Mouse (Mus musculus) hindbrain, embryonic 10.5 days (tissue): Measurements from ENCODE around the gene Arid1b. TPM values are rescaled to one million over a fixed set of nuclear protein-coding genes. Genes with fewer than 3 reads are reported as not detected.
A peak's percentile ranks its signal among the peaks of the same experiment; 100 is the strongest.

Source experiments
- DNase-seq: peaks from one replicate; pipeline ENCODE4 v3.0.0-alpha.2; 2017; ENCODE audit warnings: low spot score
- H3K27ac ChIP-seq: fragments of 300-500 bp; sonication (generic); 2 replicates; pipeline ENCODE4 v1.5.1; 2016; ENCODE audit warnings: mild to moderate bottlenecking, moderate library complexity
- H3K27me3 ChIP-seq: fragments of 300-500 bp; sonication (generic); 2 replicates; pipeline ENCODE4 v1.6.1; 2016; ENCODE audit warnings: mild to moderate bottlenecking; ENCODE audit not compliant: poor library complexity, insufficient read depth, severe bottlenecking
- H3K36me3 ChIP-seq: fragments of 300-500 bp; sonication (generic); 2 replicates; pipeline ENCODE4 v1.6.1; 2016; ENCODE audit warnings: mild to moderate bottlenecking, moderate library complexity
- H3K4me1 ChIP-seq: fragments of 300-500 bp; sonication (generic); replicated peaks from 2 replicates; pipeline ENCODE4 v1.6.1; 2016; ENCODE audit warnings: mild to moderate bottlenecking
- H3K4me3 ChIP-seq: fragments of 300-500 bp; sonication (generic); 2 replicates; pipeline ENCODE4 v1.5.1; 2016; ENCODE audit warnings: mild to moderate bottlenecking, moderate library complexity
- H3K9me3 ChIP-seq: fragments of 300-500 bp; sonication (generic); 2 replicates; pipeline ENCODE4 v1.6.1; 2016; ENCODE audit warnings: mild to moderate bottlenecking, moderate library complexity
- WGBS: fragments of 180-500 bp; shearing (Covaris S2); methylation state at CpG from one replicate; pipeline ENCODE4 v1.1.7; 2016; 5-methylcytosine and 5-hydroxymethylcytosine counted together
- polyA plus RNA-seq: library from polyadenylated mRNA; unstranded; fragments of >200 nt; fragmentation: Nextera tagmentation; extraction: Ambion mirVana; gene quantifications from 2 replicates; pipeline ENCODE4 v1.2.1, GENCODE M21; 2016

The Arid1b gene
- polyA plus RNA-seq, 1 experiment from 2014 or later: 11.7 TPM

DNA sequence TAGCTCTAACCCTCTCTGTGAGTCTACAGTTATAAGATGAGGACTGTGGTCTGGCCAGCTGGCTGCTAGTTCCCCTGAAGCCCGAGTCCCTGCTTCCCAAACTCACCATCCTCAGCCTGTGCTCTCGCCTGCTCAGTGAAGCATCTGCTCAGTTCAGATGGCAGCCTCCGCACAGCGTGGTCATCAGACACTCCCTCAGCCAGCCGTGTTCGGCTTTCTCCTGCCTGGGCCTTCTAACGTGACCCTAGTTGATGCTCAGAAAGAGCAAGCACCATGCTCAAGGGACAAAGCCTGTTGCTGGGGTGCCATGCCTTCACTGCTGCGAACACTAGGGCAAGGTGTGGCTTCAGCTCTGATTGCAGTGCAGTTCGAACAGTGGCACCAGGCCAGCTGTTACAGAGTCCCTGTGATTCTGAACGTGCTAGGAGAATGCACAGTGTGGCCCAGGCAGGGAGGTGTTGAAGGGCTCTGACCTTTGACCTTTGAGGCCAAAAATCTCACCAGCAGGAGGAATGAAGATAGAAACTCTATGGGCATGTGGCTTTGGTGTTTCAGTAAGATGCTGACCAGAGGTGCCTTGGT, 222.9 kb downstream of the Arid1b start:
- peaks cover 61% of the 10 kb centered on the region for H3K4me1 ChIP-seq
- no peaks in the 10 kb centered on the region for H3K9me3 ChIP-seq
- H3K27me3 ChIP-seq: no peaks in the 10 kb centered on the region
- H3K27ac ChIP-seq: 0 out of 2 replicates have a peak overlapping the region, but pooled peaks have one; percentile 31
- DNase-seq: no peak
- WGBS: 45% methylated on average over 10 of the region's 10 CpGs
- no peaks in the 10 kb centered on the region for H3K36me3 ChIP-seq
- H3K4me3 ChIP-seq: no peak overlapping the region

GRCm38 (mm10) chr17:5217852-5218845, 224.0 kb downstream of the Arid1b start:
- no peak overlapping the region for H3K4me3 ChIP-seq
- DNase-seq: no peak
- 83% methylated on average over 9 of the region's 9 CpGs for WGBS
- H3K27ac ChIP-seq: no peak overlapping the region
- no peaks in the 10 kb centered on the region for H3K27me3 ChIP-seq
- peaks cover 61% of the 10 kb centered on the region for H3K4me1 ChIP-seq
- H3K36me3 ChIP-seq: no peaks in the 10 kb centered on the region
- H3K9me3 ChIP-seq: no peaks in the 10 kb centered on the region

DNA sequence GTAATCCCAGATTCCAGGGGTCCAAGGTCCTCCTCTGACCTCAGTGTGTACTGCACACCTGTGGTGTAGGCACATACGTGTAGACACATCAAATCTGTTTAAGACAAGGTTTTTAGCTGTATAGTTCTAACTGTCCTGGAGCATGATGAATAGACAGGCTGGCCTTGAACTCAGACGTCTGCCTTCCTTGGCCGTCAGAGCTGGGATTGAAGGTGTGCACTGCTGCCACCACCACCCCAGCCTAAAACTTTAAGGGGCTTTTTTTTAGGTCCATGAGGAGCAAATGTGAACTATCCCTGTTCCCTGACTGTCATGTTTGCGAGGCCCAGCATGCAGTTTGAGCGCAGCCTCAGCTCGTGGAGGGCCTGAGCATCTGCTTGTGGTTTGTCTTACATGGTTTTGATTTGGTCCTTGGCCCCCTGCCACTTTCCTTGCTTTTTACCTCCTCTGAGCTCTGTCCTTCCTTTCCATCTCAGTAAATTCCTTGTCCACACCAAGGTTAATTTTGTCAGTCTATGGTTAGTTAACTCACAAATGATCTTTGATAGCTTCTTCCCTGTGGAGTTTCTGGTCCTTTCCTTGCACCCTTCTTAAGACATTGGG, 224.9 kb downstream of the Arid1b start:
- H3K4me1 ChIP-seq: peaks cover 52% of the 10 kb centered on the region
- no peaks in the 10 kb centered on the region for H3K36me3 ChIP-seq
- H3K27me3 ChIP-seq: no peaks in the 10 kb centered on the region
- no peak overlapping the region for H3K4me3 ChIP-seq
- no peak for DNase-seq
- WGBS: 79% methylated on average over 6 of the region's 6 CpGs
- no peaks in the 10 kb centered on the region for H3K9me3 ChIP-seq
- no peak overlapping the region for H3K27ac ChIP-seq

DNA sequence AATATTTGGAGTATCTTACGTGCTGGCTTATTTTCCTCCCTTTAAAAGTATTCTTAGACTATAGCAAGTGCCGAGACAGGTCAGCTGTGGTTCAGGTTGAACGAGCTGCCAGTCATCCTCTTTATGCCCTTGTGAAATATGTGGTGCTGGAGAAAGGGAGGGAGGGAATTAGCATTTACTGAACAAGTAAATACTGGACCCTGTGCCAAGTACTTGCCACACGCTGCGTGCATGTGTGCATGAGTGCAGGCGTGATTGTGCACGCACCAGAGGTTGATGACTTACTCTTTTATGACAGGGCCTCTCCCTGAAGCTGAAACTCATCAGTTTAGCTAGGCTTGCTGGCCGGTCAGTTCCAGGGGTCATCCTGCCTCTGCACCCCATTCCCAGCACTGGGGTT, 226.9 kb downstream of the Arid1b start:
- Histone ChIP-seq H3K9me3 (no peaks in the 10 kb centered on the region), H3K4me1 (peaks cover 52% of the 10 kb centered on the region), H3K27ac (no peak overlapping the region), H3K4me3 (no peak overlapping the region), H3K36me3 (no peaks in the 10 kb centered on the region), H3K27me3 (no peaks in the 10 kb centered on the region)
- no peak for DNase-seq
- WGBS: 76% methylated on average over 8 of the region's 8 CpGs

- Histone ChIP-seq H3K4me1 (peaks cover 52% of the 10 kb centered on the region), H3K9me3 (no peaks in the 10 kb centered on the region), H3K4me3 (no peak overlapping the region), H3K27me3 (no peaks in the 10 kb centered on the region), H3K36me3 (no peaks in the 10 kb centered on the region), H3K27ac (no peak overlapping the region)
- no peak for DNase-seq
- WGBS: 78% methylated on average over 4 of the region's 4 CpGs
These were observed 227.4 kb downstream of the Arid1b start for GRCm38 (mm10) chr17:5221558-5221957.

DNA sequence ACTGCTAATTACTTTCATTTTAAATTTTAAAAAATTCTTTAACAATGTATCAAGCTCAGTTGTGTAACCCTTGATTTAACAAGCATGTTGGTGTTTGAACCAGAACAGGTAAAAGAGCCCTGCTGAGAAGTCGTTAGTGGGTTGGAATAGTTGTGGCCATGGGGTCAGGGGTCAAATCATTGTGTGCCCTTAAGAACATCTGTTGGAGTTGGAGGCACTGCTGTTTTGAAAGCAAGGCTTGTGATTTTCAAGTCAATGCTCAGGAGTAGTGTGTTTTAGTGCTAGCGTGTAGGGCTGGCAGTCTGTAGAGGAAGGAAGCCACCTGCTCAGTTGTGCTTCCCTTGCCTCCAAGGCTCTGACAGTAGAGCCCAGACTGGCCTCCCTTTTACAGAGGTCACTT, 228.7 kb downstream of the Arid1b start:
- H3K4me3 ChIP-seq: no peak overlapping the region
- no peaks in the 10 kb centered on the region for H3K36me3 ChIP-seq
- H3K4me1 ChIP-seq: peaks cover 47% of the 10 kb centered on the region
- H3K27ac ChIP-seq: no peak overlapping the region
- 16% methylated on average over 2 of the region's 2 CpGs for whole genome bisulfite sequencing
- H3K9me3 ChIP-seq: no peaks in the 10 kb centered on the region
- DNase-seq: no peak
- no peaks in the 10 kb centered on the region for H3K27me3 ChIP-seq

DNA sequence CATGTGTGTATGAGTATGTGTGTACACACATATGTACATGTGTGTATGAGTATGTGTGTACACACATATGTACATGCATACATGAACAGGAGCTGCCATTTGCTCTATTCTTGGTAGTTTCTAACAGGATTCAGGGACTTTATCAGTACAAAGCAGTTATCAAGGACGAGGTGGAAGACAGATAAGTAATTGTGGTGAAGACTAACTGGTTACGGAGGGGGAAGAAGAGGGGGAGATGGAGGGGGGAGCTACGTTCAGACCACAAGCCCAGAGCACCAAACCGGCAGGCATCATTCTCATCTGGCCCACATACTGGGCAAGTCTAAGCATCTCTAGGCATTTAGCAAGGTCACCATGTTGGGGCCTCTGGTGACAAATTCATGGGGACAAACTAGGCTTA, 230.8 kb downstream of the Arid1b start:
- H3K9me3 ChIP-seq: no peaks in the 10 kb centered on the region
- H3K36me3 ChIP-seq: no peaks in the 10 kb centered on the region
- peaks cover 49% of the 10 kb centered on the region for H3K4me1 ChIP-seq
- H3K27me3 ChIP-seq: no peaks in the 10 kb centered on the region
- no peak overlapping the region for H3K27ac ChIP-seq
- no peak for DNase-seq
- WGBS: 92% methylated on average over 4 of the region's 4 CpGs
- no peak overlapping the region for H3K4me3 ChIP-seq

DNA sequence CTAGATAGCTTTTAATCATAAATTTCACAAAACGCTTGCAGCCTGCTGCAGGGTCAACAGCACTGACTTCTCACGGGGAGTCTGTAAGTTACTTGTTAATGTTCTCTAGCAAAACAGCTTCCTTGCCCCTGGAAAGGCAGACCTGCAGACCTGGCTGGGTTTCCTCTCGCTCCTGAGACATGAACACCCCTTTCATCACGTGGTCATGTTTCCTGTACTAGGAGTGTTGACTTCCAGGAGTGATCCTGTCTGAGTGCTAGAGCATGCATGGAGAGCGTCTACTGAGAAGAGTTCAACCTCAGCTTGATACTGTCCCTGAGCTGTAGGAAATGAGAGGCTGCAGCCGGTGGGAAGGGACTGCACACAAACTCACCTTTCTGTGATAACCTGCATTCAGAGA, 233.0 kb downstream of the Arid1b start:
- no peaks in the 10 kb centered on the region for H3K36me3 ChIP-seq
- H3K4me3 ChIP-seq: no peak overlapping the region
- no peaks in the 10 kb centered on the region for H3K9me3 ChIP-seq
- H3K4me1 ChIP-seq: peaks cover 37% of the 10 kb centered on the region
- no peak overlapping the region for H3K27ac ChIP-seq
- DNase-seq: no peak
- 83% methylated on average over 6 of the region's 6 CpGs for WGBS
- no peaks in the 10 kb centered on the region for H3K27me3 ChIP-seq

- Histone ChIP-seq H3K27ac (no peak overlapping the region), H3K4me1 (peaks cover 28% of the 10 kb centered on the region), H3K36me3 (no peaks in the 10 kb centered on the region), H3K27me3 (no peaks in the 10 kb centered on the region), H3K4me3 (no peak overlapping the region), H3K9me3 (no peaks in the 10 kb centered on the region)
- no peak for DNase-seq
- WGBS: 82% methylated on average over 14 of the region's 14 CpGs
These were observed 234.0 kb downstream of the Arid1b start for GRCm38 (mm10) chr17:5227950-5228615.

DNA sequence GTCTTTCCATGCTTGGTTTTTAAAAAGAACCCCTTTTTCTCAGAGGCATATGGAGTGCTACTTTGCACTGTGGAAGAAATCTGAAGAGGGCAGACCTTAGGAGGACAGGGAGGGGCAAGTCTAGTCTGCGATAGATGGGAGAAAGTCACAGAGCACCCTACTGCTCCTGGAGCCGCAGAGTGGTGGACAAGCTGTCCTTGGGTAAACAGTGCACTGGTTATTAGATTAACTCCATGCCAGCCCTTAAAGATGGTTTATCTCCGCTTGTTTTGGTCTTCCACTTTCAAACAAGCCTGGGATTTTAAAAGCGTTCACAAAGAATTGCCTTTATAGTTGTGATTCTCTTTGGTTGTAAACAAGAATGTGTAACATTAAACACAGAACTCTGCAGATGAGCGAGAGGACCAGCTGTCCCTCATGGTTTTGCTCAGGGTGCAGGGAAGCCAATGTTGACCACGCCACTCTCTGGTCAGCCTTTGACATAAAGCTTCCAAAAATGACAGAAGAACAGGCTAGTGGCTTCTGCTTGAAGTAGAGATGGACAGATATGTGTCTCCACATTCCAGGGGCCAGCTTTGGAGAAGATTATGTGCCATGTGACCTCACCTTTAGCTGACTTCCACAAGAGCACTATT, 234.6 kb downstream of the Arid1b start:
- WGBS: 82% methylated on average over 6 of the region's 6 CpGs
- H3K9me3 ChIP-seq: no peaks in the 10 kb centered on the region
- H3K4me3 ChIP-seq: no peak overlapping the region
- no peak overlapping the region for H3K27ac ChIP-seq
- H3K36me3 ChIP-seq: no peaks in the 10 kb centered on the region
- H3K4me1 ChIP-seq: peaks cover 27% of the 10 kb centered on the region
- DNase-seq: no peak
- H3K27me3 ChIP-seq: no peaks in the 10 kb centered on the region

DNA sequence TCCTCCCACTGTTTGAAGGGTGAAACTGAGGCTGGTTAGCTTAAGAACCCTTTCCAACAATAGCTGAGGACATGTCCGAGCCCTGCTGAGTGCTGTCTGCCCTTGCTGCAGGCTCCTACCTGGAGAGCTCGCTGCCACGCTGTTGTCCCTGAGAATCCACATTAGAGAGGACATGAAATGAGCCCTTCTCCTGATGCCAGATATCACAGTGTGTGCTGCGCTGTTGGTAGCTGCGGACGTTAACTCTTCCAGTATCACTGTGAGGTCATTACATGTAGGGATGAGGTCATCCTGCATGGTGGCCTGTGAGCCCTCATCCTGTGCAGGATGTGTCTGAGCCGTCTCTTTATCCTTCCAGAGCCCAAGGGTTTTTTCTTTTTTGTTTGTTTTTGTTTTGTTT, 235.9 kb downstream of the Arid1b start:
- no peaks in the 10 kb centered on the region for H3K36me3 ChIP-seq
- no peak overlapping the region for H3K4me3 ChIP-seq
- H3K27me3 ChIP-seq: no peaks in the 10 kb centered on the region
- H3K9me3 ChIP-seq: no peaks in the 10 kb centered on the region
- H3K27ac ChIP-seq: no peak overlapping the region
- 82% methylated on average over 7 of the region's 7 CpGs for WGBS
- H3K4me1 ChIP-seq: peaks cover 35% of the 10 kb centered on the region
- no peak for DNase-seq

DNA sequence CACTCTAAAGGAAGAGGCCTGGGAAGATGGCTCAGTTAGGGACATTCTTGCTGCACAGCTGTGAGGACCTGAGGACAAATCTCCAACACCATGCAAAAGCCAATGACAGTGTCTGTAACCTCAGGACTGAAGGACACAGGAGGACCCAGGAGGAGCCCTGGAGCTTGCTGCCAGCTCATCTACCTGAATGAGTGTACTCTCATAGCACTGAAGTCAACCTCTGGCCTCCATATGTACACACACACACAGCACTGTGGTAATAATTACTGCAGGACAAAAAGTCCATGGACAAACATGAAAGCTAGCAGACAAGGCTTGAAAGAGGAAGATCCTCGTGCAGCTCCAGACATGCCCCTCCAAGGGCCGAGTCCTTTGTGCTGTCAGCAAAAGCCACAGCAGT, 238.0 kb downstream of the Arid1b start:
- DNase-seq: no peak
- H3K27ac ChIP-seq: no peak overlapping the region

More for the DNA sequence above, 238.0 kb downstream of the Arid1b start:
- Histone ChIP-seq H3K9me3 (no peaks in the 10 kb centered on the region), H3K27me3 (no peaks in the 10 kb centered on the region), H3K36me3 (no peaks in the 10 kb centered on the region), H3K4me3 (no peak overlapping the region), H3K4me1 (peaks cover 50% of the 10 kb centered on the region)
- WGBS: 71% methylated on average over 2 of the region's 2 CpGs
